Mouse (Mus musculus) lung, postnatal 0 days (tissue): ENCODE data around the gene Slc8a2. TPM values are rescaled to one million over a fixed set of nuclear protein-coding genes. Genes with fewer than 3 reads are reported as not detected.

ENCODE experiments used
- ATAC-seq: fragments of 200-750 bp; cut with Nextera tagmentation; 2 replicates; pipeline ENCODE4 v1.8.0; 2017; ENCODE audit warnings: moderate library complexity
- DNase-seq: peaks from one replicate; pipeline ENCODE4 v3.0.0-alpha.2; 2016; ENCODE audit warnings: low spot score
- H3K27ac ChIP-seq: fragments of 300-500 bp; sonication (generic); 2 replicates; pipeline ENCODE4 v1.5.1; 2014; ENCODE audit warnings: antibody characterized with exemption, mild to moderate bottlenecking, low read length, mixed read lengths
- H3K27me3 ChIP-seq: fragments of 300-500 bp; sonication (generic); replicated peaks from 2 replicates; pipeline ENCODE4 v1.6.1; 2014; ENCODE audit warnings: low read length, mixed read lengths; ENCODE audit not compliant: insufficient read depth
- H3K36me3 ChIP-seq: fragments of 300-500 bp; sonication (generic); 2 replicates; pipeline ENCODE4 v1.6.1; 2014; ENCODE audit warnings: low read length, mixed read lengths; ENCODE audit not compliant: insufficient read depth
- H3K4me1 ChIP-seq: fragments of 300-500 bp; sonication (generic); 2 replicates; pipeline ENCODE4 v1.6.1; 2014; ENCODE audit warnings: antibody characterized with exemption, low read depth, low read length, mixed read lengths; ENCODE audit not compliant: insufficient read depth
- H3K4me2 ChIP-seq: fragments of 300-500 bp; sonication (generic); replicated peaks from 2 replicates; pipeline ENCODE4 v1.6.1; 2014; ENCODE audit warnings: low read depth, mild to moderate bottlenecking, low read length, moderate library complexity, mixed read lengths
- H3K4me3 ChIP-seq: fragments of 300-500 bp; sonication (generic); 2 replicates; pipeline ENCODE4 v1.5.1; 2014; ENCODE audit warnings: low read depth, low read length
- H3K9ac ChIP-seq: fragments of 300-500 bp; sonication (generic); replicated peaks from 2 replicates; pipeline ENCODE4 v1.6.1; 2014; ENCODE audit warnings: low read depth, mild to moderate bottlenecking
- H3K9me3 ChIP-seq: fragments of 300-500 bp; sonication (generic); 2 replicates; pipeline ENCODE4 v1.6.1; 2016; ENCODE audit warnings: low read length, mixed read lengths
- CTCF ChIP-seq: IDR thresholded peaks from 2 replicates; pipeline ENCODE4 v1.5.1; 2016; ENCODE audit warnings: antibody characterized with exemption, mild to moderate bottlenecking
- EP300 ChIP-seq: IDR thresholded peaks from 2 replicates; pipeline ENCODE4 v1.6.1; 2016; ENCODE audit warnings: antibody characterized with exemption, mild to moderate bottlenecking, control low read depth
- WGBS: fragments of 180-500 bp; shearing (Covaris S2); extraction: QIAGEN DNeasy Blood & Tissue Kit; methylation state at CpG from one replicate; pipeline ENCODE4 v1.1.7; 2014; 5-methylcytosine and 5-hydroxymethylcytosine counted together
- polyA plus RNA-seq: library from polyadenylated mRNA; unstranded; fragments of >200 nt; fragmentation: Nextera tagmentation; extraction: Ambion mirVana; gene quantifications from 2 replicates; pipeline ENCODE4 v1.2.1, GENCODE M21; 2015

Gene Slc8a2
- polyA plus RNA-seq, 1 experiment from 2014 or later, result 0.05 TPM

DNA sequence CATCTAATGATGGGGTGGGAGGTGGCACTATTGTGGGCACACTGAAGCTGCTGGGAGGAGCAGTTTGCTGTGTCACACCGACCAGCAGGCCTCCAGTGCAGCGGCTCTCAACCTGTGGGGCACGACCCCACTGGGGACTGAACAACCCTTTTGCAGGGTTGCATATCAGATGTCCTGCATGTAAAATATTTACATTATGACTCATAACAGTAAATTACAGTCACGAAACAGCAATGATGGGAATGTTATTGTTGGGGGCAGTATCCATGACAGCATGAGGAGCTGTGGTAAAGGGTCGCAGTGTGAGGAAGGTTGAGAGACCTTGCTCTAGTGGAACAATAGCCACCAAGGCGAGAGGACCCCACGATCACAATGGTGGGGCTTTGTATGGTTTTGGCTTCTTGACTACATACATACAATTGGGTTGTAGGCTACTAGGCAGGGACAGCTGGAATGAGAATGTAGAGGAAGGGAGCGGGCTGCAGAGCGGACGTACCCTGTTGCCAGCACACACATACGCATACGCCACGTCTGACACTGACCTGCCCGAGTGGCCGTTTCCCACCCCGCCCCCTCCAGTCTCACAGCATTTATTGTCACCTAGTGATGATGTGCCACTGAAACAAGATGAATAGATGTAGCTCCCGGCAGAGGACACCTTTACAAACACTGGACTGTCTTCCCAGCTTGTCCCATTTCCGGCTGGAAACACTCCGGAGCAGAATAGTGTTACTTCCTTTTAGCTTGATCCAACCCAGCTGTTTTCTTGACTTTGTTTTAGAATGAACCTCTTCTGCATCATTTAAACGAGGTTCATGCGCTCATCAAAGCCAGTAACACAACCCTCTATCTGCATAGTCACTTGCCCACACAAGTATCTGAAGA is 79.4 kb downstream of the Slc8a2 start:
- DNase-seq, result peak; percentile 51
- H3K4me3 ChIP-seq, result no peak overlapping the region
- H3K9ac ChIP-seq, result no peak overlapping the region
- no peak overlapping the region for H3K4me2 ChIP-seq
- peaks cover 8% of the 10 kb centered on the region; the same call in 1 of the 2 replicates for H3K36me3 ChIP-seq
- H3K9me3 ChIP-seq, result no peaks in the 10 kb centered on the region
- no peaks in the 10 kb centered on the region for H3K27me3 ChIP-seq
- TF ChIP-seq EP300, result peak; percentile 34; the same call in 1 of the 2 replicates
- no peak for TF ChIP-seq CTCF
- peak overlapping the region; percentile 20; the same call in 1 of the 2 replicates for H3K27ac ChIP-seq
- ATAC-seq, result peak; percentile 53
- 52% methylated on average over 21 of the region's 21 CpGs for WGBS
- H3K4me1 ChIP-seq, result no peaks in the 10 kb centered on the region

Other genes starting within 250 kb of the Slc8a2 start
- gene Crx, start 249.9 kb upstream of the Slc8a2 start, polyA plus RNA-seq, result not detected in 2 replicates
- gene Crxos, start 247.2 kb upstream of the Slc8a2 start, polyA plus RNA-seq, result not detected in 2 replicates
- gene Selenow, start 207.4 kb upstream of the Slc8a2 start, polyA plus RNA-seq, result 552 and 558 TPM in 2 replicates
- 196 and 204 TPM in 2 replicates for gene Nop53, start 183.8 kb upstream of the Slc8a2 start, polyA plus RNA-seq
- 92.2 and 113 TPM in 2 replicates for gene Ehd2, start 162.3 kb upstream of the Slc8a2 start, polyA plus RNA-seq
- 2.3 and 3.1 TPM in 2 replicates for gene Bicra, start 81.9 kb upstream of the Slc8a2 start, polyA plus RNA-seq
- not detected in 2 replicates for gene Zfp541, start 68.0 kb upstream of the Slc8a2 start, polyA plus RNA-seq
- 154 TPM in 2 replicates for gene Napa, start 31.4 kb upstream of the Slc8a2 start, polyA plus RNA-seq
- gene Kptn, start 9.9 kb upstream of the Slc8a2 start, polyA plus RNA-seq, result 14.2 and 15.0 TPM in 2 replicates
- gene Meis3, start 45.3 kb downstream of the Slc8a2 start, polyA plus RNA-seq, result 12.3 and 12.7 TPM in 2 replicates
- 7.8 and 8.5 TPM in 2 replicates for gene Dhx34, start 92.2 kb downstream of the Slc8a2 start, polyA plus RNA-seq
- gene C5ar2, start 114.3 kb downstream of the Slc8a2 start, polyA plus RNA-seq, result 0.94 and 1.1 TPM in 2 replicates
- gene C5ar1, start 129.7 kb downstream of the Slc8a2 start, polyA plus RNA-seq, result 11.8 and 13.3 TPM in 2 replicates
- gene Inafm1, start 143.8 kb downstream of the Slc8a2 start, polyA plus RNA-seq, result 18.9 and 20.1 TPM in 2 replicates
- 15.9 and 18.3 TPM in 2 replicates for gene Ccdc9, start 157.0 kb downstream of the Slc8a2 start, polyA plus RNA-seq
- gene Bbc3, start 178.6 kb downstream of the Slc8a2 start, polyA plus RNA-seq, result 30.0 and 31.1 TPM in 2 replicates